Mouse (Mus musculus): ENCODE measurements at regions not wholly inside any gene's neighbourhood (a gene's known extent, or its start where the extent isn't known, plus 50 kb on each side); places are given as distances from the start of the nearest gene placed in this dataset.

GRCm38 (mm10) chr2:9805590-9805989 is 75.5 kb upstream of the 4930412O13Rik start:
- no peak for DNase-seq

Data from liver (tissue).